Mouse (Mus musculus) thymus, adult 2 months (tissue): Measurements from ENCODE around the gene Osbp2.

Source experiments
- CTCF ChIP-seq: fragments of 200-500 bp; IDR thresholded peaks from 2 replicates; pipeline ENCODE4 v1.5.1; 2012; ENCODE audit warnings: mild to moderate bottlenecking, control low read depth, low read length, moderate library complexity, borderline replicate concordance; ENCODE audit not compliant: control insufficient read depth, poor library complexity, insufficient read depth; ENCODE audit errors: extremely low read depth
- POLR2A ChIP-seq: fragments of 200-500 bp; IDR thresholded peaks from 2 replicates; pipeline ENCODE4 v1.6.1; 2012; ENCODE audit warnings: mild to moderate bottlenecking, low read length, control low read depth, moderate library complexity; ENCODE audit not compliant: control insufficient read depth, poor library complexity, insufficient read depth; ENCODE audit errors: extremely low read depth

DNA sequence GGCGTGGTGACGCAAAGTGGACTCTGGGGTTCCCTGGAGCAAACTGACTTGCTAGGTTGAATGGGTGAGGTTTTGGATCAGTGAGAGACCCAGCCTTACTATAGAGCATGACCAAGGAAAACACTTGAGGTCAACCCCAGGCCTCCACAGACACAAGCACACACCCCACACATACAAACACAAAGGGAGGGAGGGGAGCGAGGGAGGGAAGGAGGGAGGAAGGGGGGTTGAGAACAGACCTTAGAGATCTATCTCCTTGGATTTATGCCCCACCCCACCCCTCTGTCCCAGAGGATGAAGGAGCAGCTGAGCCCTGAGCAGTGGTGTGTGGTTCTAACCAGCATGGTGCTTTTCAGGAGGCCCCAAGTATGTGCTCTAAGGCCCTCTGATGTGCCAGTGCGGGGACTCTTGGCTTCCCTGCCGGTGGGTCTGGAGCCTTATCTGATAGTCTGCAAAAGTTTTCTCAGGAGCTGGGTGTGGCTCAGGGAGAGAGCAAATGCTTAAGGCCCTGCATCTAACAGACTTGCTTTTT, 12.9 kb downstream of the Osbp2 start:
- TF ChIP-seq POLR2A = no peak
- TF ChIP-seq CTCF = no peak
